Mouse (Mus musculus): Measurements from ENCODE around the gene Fam133b.

GRCm38 (mm10) chr5:3527041-3527691, 16.5 kb upstream of the Fam133b start:
- TF ChIP-seq EP300 (IDR thresholded peaks at IDR 0.05; ENCODE audit: low read depth) (no peak), CTCF (IDR thresholded peaks at IDR 0.05; ENCODE audit: low read depth) (no peak)

Measured in liver, embryonic 14.5 days (tissue).